Mouse (Mus musculus) cerebellum, adult 2 months (tissue): Measurements from ENCODE around the gene Apba2. TPM values are rescaled to one million over a fixed set of nuclear protein-coding genes. Genes with fewer than 3 reads are reported as not detected.
A peak's percentile ranks its signal among the peaks of the same experiment; 100 is the strongest.

Experiments used
- DNase-seq, 2 experiments: peaks; one replicate each; pipeline ENCODE4 v3.0.0; 2021
- H3K27ac ChIP-seq: fragments of 200-500 bp; 2 replicates; pipeline ENCODE4 v1.5.1; 2012; ENCODE audit warnings: low read length, control low read depth, inconsistent platforms; ENCODE audit not compliant: insufficient read depth
- H3K27me3 ChIP-seq: fragments of 200-500 bp; 2 replicates; pipeline ENCODE4 v1.6.1; 2012; ENCODE audit warnings: inconsistent platforms, mild to moderate bottlenecking, low read length, moderate library complexity; ENCODE audit not compliant: control insufficient read depth, insufficient read depth
- H3K4me1 ChIP-seq: fragments of 200-500 bp; 2 replicates; pipeline ENCODE4 v1.6.1; 2011; ENCODE audit warnings: low read length; ENCODE audit not compliant: control insufficient read depth, insufficient read depth
- H3K4me3 ChIP-seq: fragments of 200-500 bp; replicated peaks from 2 replicates; pipeline ENCODE3; 2011; ENCODE audit warnings: mild to moderate bottlenecking, low read depth, low read length, control low read depth; ENCODE audit not compliant: insufficient read depth
- CTCF ChIP-seq: fragments of 200-500 bp; IDR thresholded peaks from 2 replicates; pipeline ENCODE4 v1.5.1; 2011; ENCODE audit warnings: low read depth, mild to moderate bottlenecking, control low read depth, low read length, moderate library complexity, borderline replicate concordance; ENCODE audit not compliant: insufficient read depth
- POLR2A ChIP-seq: fragments of 200-500 bp; IDR thresholded peaks from 2 replicates; pipeline ENCODE4 v1.6.1; 2011; ENCODE audit warnings: low read length, control low read depth, borderline replicate concordance; ENCODE audit not compliant: insufficient read depth
- WGBS: fragments of 180-500 bp; shearing (Covaris S2); methylation state at CpG from one replicate; pipeline ENCODE4 v1.1.7; 2018; 5-methylcytosine and 5-hydroxymethylcytosine counted together
- polyA plus RNA-seq: library from polyadenylated mRNA; depleted of rRNA; stranded (reverse); fragments of >200 nt; gene quantifications from 2 replicates; pipeline ENCODE4 v1.2.3, GENCODE M21; 2012

Gene Apba2
- polyA plus RNA-seq, 1 experiment, result 167 TPM

DNA sequence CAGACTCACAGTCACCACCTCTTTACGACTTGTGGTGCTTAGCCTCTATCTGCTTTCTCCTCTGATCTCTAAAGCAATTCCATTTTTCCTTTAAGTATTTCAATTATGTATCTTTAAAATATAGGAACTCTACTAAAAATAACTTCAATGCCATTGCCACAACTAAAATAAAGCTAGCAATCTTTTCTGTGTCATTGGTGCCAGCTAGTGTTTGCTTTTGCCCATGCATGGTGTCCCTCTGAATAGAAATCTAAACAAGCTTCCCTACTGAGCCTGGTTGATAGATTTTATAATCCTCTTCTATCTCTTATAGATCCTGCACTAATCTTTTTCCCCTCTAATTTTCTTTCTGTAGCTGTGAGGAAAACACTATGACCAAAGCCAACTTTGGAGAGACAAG lies 222.9 kb downstream of the Apba2 start:
- Histone ChIP-seq H3K27me3 (no peaks in the 10 kb centered on the region), H3K4me1 (peaks cover 20% of the 10 kb centered on the region), H3K27ac (no peak overlapping the region), H3K4me3 (no peak overlapping the region)
- WGBS, result 96% methylated on average over 1 of the region's 1 CpGs
- DNase-seq, result no peak
- TF ChIP-seq CTCF (no peak), POLR2A (no peak)

- Histone ChIP-seq H3K27me3 (no peaks in the 10 kb centered on the region), H3K4me3 (no peak overlapping the region), H3K27ac (no peak overlapping the region), H3K4me1 (peaks cover 24% of the 10 kb centered on the region)
- WGBS, result 50% methylated on average over 6 of the region's 6 CpGs
- DNase-seq, result peak in 1 of 2 experiments; percentile 53
- no peak for TF ChIP-seq POLR2A
- no peak for TF ChIP-seq CTCF
Observed at GRCm38 (mm10) chr7:64725967-64726695, 224.6 kb downstream of the Apba2 start.

DNA sequence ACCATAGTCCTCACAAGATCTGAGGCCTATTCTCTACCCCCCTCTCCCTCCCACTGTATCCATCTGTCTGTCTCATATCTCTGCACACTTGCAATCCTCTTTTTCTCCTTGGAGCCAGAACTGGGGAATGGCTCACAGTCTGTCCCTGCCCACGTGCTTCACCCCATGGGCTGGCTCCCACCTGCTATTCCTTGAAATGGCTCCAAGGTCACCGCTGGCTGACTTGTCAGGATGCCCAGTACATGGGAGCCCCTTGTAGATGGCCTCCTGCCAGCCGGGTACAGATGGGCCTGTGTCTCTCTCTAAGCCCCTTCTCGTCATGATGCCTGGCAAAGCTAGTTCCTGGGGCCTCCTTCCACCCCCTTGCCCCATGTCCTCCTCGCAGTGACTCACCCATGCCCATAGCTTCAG lies 226.7 kb downstream of the Apba2 start:
- Histone ChIP-seq H3K27ac (peak overlapping the region; percentile 59), H3K4me3 (no peak overlapping the region), H3K4me1 (peaks cover 24% of the 10 kb centered on the region), H3K27me3 (no peaks in the 10 kb centered on the region)
- 7% methylated on average over 5 of the region's 5 CpGs for WGBS
- DNase-seq, result peak; percentile 74 to 75
- TF ChIP-seq CTCF (no peak), POLR2A (no peak)

GRCm38 (mm10) chr7:64728816-64729215 lies 227.3 kb downstream of the Apba2 start:
- WGBS, result 77% methylated on average over 3 of the region's 3 CpGs
- Histone ChIP-seq H3K27ac (peak overlapping the region; percentile 59; the same call in 1 of the 2 replicates), H3K4me1 (peaks cover 24% of the 10 kb centered on the region), H3K27me3 (no peaks in the 10 kb centered on the region), H3K4me3 (no peak overlapping the region)
- DNase-seq, result no peak
- TF ChIP-seq CTCF (no peak), POLR2A (no peak)

GRCm38 (mm10) chr7:64729785-64730184 lies 228.3 kb downstream of the Apba2 start:
- H3K27ac ChIP-seq, result no peak overlapping the region
- no peaks in the 10 kb centered on the region for H3K27me3 ChIP-seq
- peak; percentile 82 to 85 for DNase-seq
- WGBS, result 28% methylated on average over 7 of the region's 7 CpGs
- TF ChIP-seq CTCF, result peak; percentile 91
- TF ChIP-seq POLR2A, result no peak
- no peak overlapping the region for H3K4me3 ChIP-seq
- H3K4me1 ChIP-seq, result peaks cover 24% of the 10 kb centered on the region

DNA sequence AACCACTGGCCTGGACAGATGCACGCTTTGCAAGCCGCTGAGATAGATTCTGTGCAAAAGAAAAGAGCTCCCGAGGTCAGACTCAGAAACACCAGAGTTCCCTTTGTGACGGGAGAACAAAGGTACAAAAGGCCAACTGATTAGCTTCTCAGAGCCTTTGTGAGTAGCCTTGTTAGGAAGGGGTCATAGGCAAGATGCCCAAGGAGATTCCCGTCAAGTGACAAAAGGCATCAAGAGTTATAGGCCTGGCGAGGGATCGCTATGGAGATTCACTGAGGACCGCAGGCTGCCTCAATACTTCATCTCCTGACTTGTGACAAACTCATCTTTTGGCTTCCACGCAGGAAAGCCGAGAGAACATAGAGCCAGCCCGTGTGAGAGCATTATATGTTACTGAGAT lies 237.6 kb downstream of the Apba2 start:
- H3K4me1 ChIP-seq, result peaks cover 10% of the 10 kb centered on the region
- no peak for TF ChIP-seq POLR2A
- TF ChIP-seq CTCF, result no peak
- H3K27me3 ChIP-seq, result no peaks in the 10 kb centered on the region
- no peak overlapping the region for H3K4me3 ChIP-seq
- WGBS, result 65% methylated on average over 11 of the region's 11 CpGs
- no peak for DNase-seq
- no peak overlapping the region for H3K27ac ChIP-seq

- WGBS, result 22% methylated on average over 8 of the region's 8 CpGs
- Histone ChIP-seq H3K4me3 (no peak overlapping the region), H3K4me1 (peaks cover 10% of the 10 kb centered on the region), H3K27ac (no peak overlapping the region), H3K27me3 (no peaks in the 10 kb centered on the region)
- DNase-seq, result peak; percentile 66 to 83
- TF ChIP-seq CTCF, result peak; percentile 97
- no peak for TF ChIP-seq POLR2A
Observed at GRCm38 (mm10) chr7:64741333-64742307, 240.1 kb downstream of the Apba2 start.

DNA sequence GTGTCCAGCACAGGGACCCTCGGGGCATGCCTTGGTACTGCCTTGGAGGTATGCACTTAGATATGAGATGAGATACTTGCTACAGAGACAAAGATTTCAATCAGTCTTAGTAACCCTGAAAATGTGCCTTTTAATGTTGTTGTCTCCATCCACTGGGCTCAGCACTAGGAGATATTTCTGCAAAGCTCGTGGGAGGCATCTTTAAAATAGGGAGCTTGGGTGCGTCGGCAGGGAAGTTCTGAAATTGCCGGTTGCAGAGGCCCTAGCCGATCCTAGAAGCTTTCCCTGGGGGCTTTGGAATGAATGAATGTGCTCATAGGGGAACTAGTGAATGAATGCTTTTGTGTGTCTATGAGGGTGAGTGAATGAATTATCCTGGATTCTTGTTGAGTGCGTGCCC lies 242.1 kb downstream of the Apba2 start:
- 91% methylated on average over 7 of the region's 7 CpGs for WGBS
- Histone ChIP-seq H3K4me1 (peaks cover 10% of the 10 kb centered on the region), H3K27ac (no peak overlapping the region), H3K4me3 (no peak overlapping the region), H3K27me3 (no peaks in the 10 kb centered on the region)
- DNase-seq, result no peak
- TF ChIP-seq POLR2A (no peak), CTCF (no peak)
